Mouse (Mus musculus) thymus, adult 2 months (tissue): ENCODE results near the gene Plekhd1.

ENCODE experiments used
- CTCF ChIP-seq: fragments of 200-500 bp; IDR thresholded peaks from 2 replicates; pipeline ENCODE4 v1.5.1; 2012; ENCODE audit warnings: mild to moderate bottlenecking, control low read depth, low read length, moderate library complexity, borderline replicate concordance; ENCODE audit not compliant: control insufficient read depth, poor library complexity, insufficient read depth; ENCODE audit errors: extremely low read depth
- POLR2A ChIP-seq: fragments of 200-500 bp; IDR thresholded peaks from 2 replicates; pipeline ENCODE4 v1.6.1; 2012; ENCODE audit warnings: mild to moderate bottlenecking, low read length, control low read depth, moderate library complexity; ENCODE audit not compliant: control insufficient read depth, poor library complexity, insufficient read depth; ENCODE audit errors: extremely low read depth

- TF ChIP-seq POLR2A: no peak
- no peak for TF ChIP-seq CTCF
Measured at GRCm38 (mm10) chr12:80668391-80668790, 24.0 kb upstream of the Plekhd1 start.
